Mouse (Mus musculus): ENCODE measurements around the gene Cpa1.

Cpa1 gene

DNA sequence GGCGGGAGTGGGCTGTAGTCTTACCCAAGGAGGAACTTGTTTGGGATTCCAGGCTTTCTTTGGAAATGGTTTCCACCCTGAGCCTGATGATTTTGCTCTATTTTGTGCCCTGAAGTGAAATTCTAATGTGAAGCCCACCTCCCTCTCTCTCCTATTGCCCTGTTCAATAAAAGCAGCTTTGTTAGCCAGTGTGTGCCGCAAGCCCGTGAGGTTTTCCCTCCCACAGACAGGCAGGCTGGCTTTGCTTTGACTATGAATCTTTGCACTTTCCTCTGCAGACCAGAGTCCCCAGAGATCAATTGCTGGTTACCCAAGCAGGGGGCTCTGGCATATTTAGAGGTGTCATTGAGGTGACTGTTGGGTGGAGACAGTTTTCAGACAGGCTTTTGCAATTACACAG lies 5.4 kb downstream of the Cpa1 start:
- Histone ChIP-seq H3K36me3 (ENCODE audit: control insufficient read depth, insufficient read depth, low read length, poor library complexity, severe bottlenecking) (no peaks in the 10 kb centered on the region), H3K27me3 (ENCODE audit: control insufficient read depth, insufficient read depth, low read length, poor library complexity, severe bottlenecking) (no peaks in the 10 kb centered on the region)
- DNase-seq (ENCODE audit: low read depth, low spot score), result no peak

DNA sequence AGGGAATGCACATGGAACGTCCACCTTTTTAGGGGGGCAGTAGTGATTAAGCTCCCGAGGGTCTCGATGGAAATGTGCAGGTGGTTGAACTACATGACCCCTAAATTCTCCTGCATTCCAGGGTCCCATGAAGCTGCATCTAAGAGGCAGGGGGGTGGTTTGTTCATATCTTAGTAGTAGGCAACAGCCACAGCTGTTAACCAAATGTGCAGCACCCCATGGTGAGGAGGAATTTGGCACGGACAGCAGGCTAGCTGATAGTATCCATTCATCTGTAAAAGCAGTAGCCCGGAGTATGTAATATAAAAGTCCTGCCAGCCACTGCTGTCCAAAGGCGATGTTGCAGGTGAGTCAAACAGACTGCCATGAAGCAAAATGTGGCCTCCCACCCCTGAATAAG lies 6.4 kb downstream of the Cpa1 start:
- no peaks in the 10 kb centered on the region for H3K36me3 ChIP-seq (ENCODE audit: control insufficient read depth, insufficient read depth, low read length, poor library complexity, severe bottlenecking)
- H3K27me3 ChIP-seq (ENCODE audit: control insufficient read depth, insufficient read depth, low read length, poor library complexity, severe bottlenecking), result no peaks in the 10 kb centered on the region
- DNase-seq (ENCODE audit: low read depth, low spot score), result no peak

- H3K27me3 ChIP-seq (ENCODE audit: control insufficient read depth, insufficient read depth, low read length, poor library complexity, severe bottlenecking), result no peaks in the 10 kb centered on the region
- no peaks in the 10 kb centered on the region for H3K36me3 ChIP-seq (ENCODE audit: control insufficient read depth, insufficient read depth, low read length, poor library complexity, severe bottlenecking)
- DNase-seq (ENCODE audit: low read depth, low spot score), result no peak
Observed at GRCm38 (mm10) chr6:30649651-30650296, 10.8 kb downstream of the Cpa1 start.

- no peaks in the 10 kb centered on the region for H3K36me3 ChIP-seq (ENCODE audit: control insufficient read depth, insufficient read depth, low read length, poor library complexity, severe bottlenecking)
- H3K27me3 ChIP-seq (ENCODE audit: control insufficient read depth, insufficient read depth, low read length, poor library complexity, severe bottlenecking), result no peaks in the 10 kb centered on the region
- no peak for DNase-seq (ENCODE audit: low read depth, low spot score)
Observed at GRCm38 (mm10) chr6:30652425-30653188, 13.6 kb downstream of the Cpa1 start.

DNA sequence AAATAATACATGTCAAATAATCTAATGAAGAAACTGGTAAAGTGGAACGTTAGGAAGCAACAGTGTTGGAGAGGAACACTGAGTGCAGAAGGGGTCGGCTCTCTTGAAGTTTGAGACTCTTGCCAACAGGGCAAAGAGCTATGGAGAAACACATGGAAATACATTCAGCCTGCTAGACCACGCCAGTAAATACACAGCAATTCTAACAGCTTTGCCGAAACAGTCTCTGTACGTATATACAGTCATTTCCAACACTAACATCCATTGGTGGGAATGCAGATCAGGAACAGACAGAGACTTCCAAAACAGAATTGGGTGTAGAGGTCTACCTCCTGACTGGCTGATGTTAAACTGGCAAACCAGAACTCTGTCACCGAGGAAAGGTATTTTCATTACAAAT lies 14.5 kb downstream of the Cpa1 start:
- no peaks in the 10 kb centered on the region for H3K27me3 ChIP-seq (ENCODE audit: control insufficient read depth, insufficient read depth, low read length, poor library complexity, severe bottlenecking)
- no peak for DNase-seq (ENCODE audit: low read depth, low spot score)

DNA sequence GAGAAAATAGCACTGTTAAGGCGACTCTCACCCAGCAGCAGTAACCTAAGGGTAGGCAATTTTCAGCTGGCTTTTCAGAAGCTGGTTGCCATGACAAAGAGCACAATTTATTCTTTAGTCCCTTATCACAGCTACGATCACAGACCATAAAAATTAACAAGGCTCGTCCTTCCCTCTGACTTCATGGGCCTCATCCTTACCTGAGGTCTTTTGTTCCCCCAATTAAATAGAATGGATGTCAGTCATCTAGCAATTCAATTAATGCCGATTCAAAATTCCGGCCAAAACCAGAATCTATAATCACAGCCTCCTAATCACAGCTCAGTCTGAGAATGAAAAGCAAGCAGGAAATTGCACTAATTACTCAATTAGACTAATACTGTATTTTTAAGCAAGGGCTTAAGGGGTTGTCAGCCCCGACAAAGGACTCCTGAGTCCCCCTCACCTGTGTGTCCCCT lies 15.4 kb downstream of the Cpa1 start:
- H3K36me3 ChIP-seq (ENCODE audit: control insufficient read depth, insufficient read depth, low read length, poor library complexity, severe bottlenecking), result peaks cover 5% of the 10 kb centered on the region; the same call in 1 of the 2 replicates
- no peak for DNase-seq (ENCODE audit: low read depth, low spot score)
- H3K27me3 ChIP-seq (ENCODE audit: control insufficient read depth, insufficient read depth, low read length, poor library complexity, severe bottlenecking), result no peaks in the 10 kb centered on the region

More for the DNA sequence above, 14.5 kb downstream of the Cpa1 start:
- peaks cover 4% of the 10 kb centered on the region; the same call in 1 of the 2 replicates for H3K36me3 ChIP-seq (ENCODE audit: control insufficient read depth, insufficient read depth, low read length, poor library complexity, severe bottlenecking)

GRCm38 (mm10) chr6:30654932-30655331 lies 15.9 kb downstream of the Cpa1 start:
- Histone ChIP-seq H3K27me3 (ENCODE audit: control insufficient read depth, insufficient read depth, low read length, poor library complexity, severe bottlenecking) (no peaks in the 10 kb centered on the region), H3K36me3 (ENCODE audit: control insufficient read depth, insufficient read depth, low read length, poor library complexity, severe bottlenecking) (peaks cover 5% of the 10 kb centered on the region; the same call in 1 of the 2 replicates)
- no peak for DNase-seq (ENCODE audit: low read depth, low spot score)

- no peak for DNase-seq (ENCODE audit: low read depth, low spot score)
- Histone ChIP-seq H3K27me3 (ENCODE audit: control insufficient read depth, insufficient read depth, low read length, poor library complexity, severe bottlenecking) (no peaks in the 10 kb centered on the region), H3K36me3 (ENCODE audit: control insufficient read depth, insufficient read depth, low read length, poor library complexity, severe bottlenecking) (peaks cover 5% of the 10 kb centered on the region; the same call in 1 of the 2 replicates)
Observed at GRCm38 (mm10) chr6:30657279-30657678, 18.3 kb downstream of the Cpa1 start.

DNA sequence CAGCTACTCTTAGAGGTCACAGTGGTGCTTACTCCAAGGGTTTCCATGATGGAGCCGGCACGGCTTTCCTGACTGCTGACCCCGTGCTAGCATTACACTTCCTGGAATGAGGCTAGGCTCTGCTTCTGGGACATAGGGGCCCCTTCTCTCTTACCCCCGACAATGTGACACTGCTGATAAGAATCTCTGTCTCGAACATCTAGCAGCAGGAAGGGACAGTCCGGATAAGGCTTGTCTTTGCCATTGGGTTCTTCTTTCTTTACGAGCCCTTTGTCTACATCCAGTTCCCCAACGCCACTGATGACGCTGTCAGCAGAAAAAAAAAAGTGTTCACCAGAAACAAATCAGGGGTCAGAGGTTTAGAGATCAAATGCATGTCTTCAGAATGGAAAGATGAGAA lies 19.6 kb downstream of the Cpa1 start:
- Histone ChIP-seq H3K27me3 (ENCODE audit: control insufficient read depth, insufficient read depth, low read length, poor library complexity, severe bottlenecking) (no peaks in the 10 kb centered on the region), H3K36me3 (ENCODE audit: control insufficient read depth, insufficient read depth, low read length, poor library complexity, severe bottlenecking) (peaks cover 5% of the 10 kb centered on the region; the same call in 1 of the 2 replicates)
- DNase-seq (ENCODE audit: low read depth, low spot score), result no peak

DNA sequence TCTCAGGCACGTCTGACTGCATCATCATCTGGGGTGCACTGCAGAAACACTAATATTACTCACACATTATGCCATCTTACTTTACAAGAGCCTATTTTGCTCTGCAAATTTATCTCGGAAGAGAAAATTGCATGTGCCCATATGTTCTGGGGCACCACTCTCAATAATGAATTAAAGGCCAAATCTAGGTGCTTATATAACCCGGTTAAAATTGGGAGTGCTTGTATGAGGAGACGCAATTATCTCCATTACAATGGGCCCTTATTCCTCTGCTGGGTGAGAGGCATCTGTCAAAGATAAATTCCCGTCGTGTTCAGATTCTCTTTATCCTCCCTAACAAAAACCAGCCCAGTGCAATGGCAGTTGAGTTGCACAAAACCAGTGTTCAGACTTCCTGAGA lies 25.8 kb downstream of the Cpa1 start:
- no peak for DNase-seq (ENCODE audit: low read depth, low spot score)
- no peaks in the 10 kb centered on the region for H3K27me3 ChIP-seq (ENCODE audit: control insufficient read depth, insufficient read depth, low read length, poor library complexity, severe bottlenecking)
- H3K36me3 ChIP-seq (ENCODE audit: control insufficient read depth, insufficient read depth, low read length, poor library complexity, severe bottlenecking), result no peaks in the 10 kb centered on the region

- DNase-seq (ENCODE audit: low read depth, low spot score), result no peak
- Histone ChIP-seq H3K27me3 (ENCODE audit: control insufficient read depth, insufficient read depth, low read length, poor library complexity, severe bottlenecking) (no peaks in the 10 kb centered on the region), H3K36me3 (ENCODE audit: control insufficient read depth, insufficient read depth, low read length, poor library complexity, severe bottlenecking) (no peaks in the 10 kb centered on the region)
Observed at GRCm38 (mm10) chr6:30665296-30665695, 26.3 kb downstream of the Cpa1 start.

GRCm38 (mm10) chr6:30666043-30666442 lies 27.0 kb downstream of the Cpa1 start:
- H3K36me3 ChIP-seq (ENCODE audit: control insufficient read depth, insufficient read depth, low read length, poor library complexity, severe bottlenecking), result no peaks in the 10 kb centered on the region
- no peaks in the 10 kb centered on the region for H3K27me3 ChIP-seq (ENCODE audit: control insufficient read depth, insufficient read depth, low read length, poor library complexity, severe bottlenecking)

DNA sequence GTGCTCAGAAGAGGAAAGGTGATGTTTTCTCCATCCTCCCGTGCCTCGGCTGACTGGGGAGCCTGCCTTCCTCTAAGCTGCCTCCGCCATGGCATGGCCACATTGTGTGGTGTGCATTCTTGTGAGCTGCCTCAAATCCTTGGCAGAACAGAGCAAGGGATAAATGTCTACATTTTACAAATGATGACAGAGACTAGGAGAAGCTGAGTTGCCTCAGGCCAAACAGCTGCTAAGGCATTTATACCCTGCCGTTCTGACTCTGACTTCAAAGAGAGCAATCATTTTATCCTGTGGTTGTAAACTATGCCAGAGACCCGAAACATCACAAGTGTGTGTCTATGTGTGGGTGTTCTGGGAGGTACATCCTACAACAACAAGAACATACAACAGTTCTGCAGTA lies 28.6 kb downstream of the Cpa1 start:
- DNase-seq (ENCODE audit: low read depth, low spot score), result no peak
- Histone ChIP-seq H3K36me3 (ENCODE audit: control insufficient read depth, insufficient read depth, low read length, poor library complexity, severe bottlenecking) (no peaks in the 10 kb centered on the region), H3K27me3 (ENCODE audit: control insufficient read depth, insufficient read depth, low read length, poor library complexity, severe bottlenecking) (no peaks in the 10 kb centered on the region)

More at GRCm38 (mm10) chr6:30666043-30666442, 27.0 kb downstream of the Cpa1 start:
- no peak for DNase-seq (ENCODE audit: low read depth, low spot score)

GRCm38 (mm10) chr6:30671696-30672095 lies 32.7 kb downstream of the Cpa1 start:
- no peaks in the 10 kb centered on the region for H3K36me3 ChIP-seq (ENCODE audit: control insufficient read depth, insufficient read depth, low read length, poor library complexity, severe bottlenecking)
- DNase-seq (ENCODE audit: low read depth, low spot score), result no peak
- no peaks in the 10 kb centered on the region for H3K27me3 ChIP-seq (ENCODE audit: control insufficient read depth, insufficient read depth, low read length, poor library complexity, severe bottlenecking)

- Histone ChIP-seq H3K36me3 (ENCODE audit: control insufficient read depth, insufficient read depth, low read length, poor library complexity, severe bottlenecking) (no peaks in the 10 kb centered on the region), H3K27me3 (ENCODE audit: control insufficient read depth, insufficient read depth, low read length, poor library complexity, severe bottlenecking) (no peaks in the 10 kb centered on the region)
- DNase-seq (ENCODE audit: low read depth, low spot score), result no peak
Observed at GRCm38 (mm10) chr6:30673764-30674561, 34.9 kb downstream of the Cpa1 start.

All from splenic B cell, adult 2 months (primary cell).